Mouse (Mus musculus) testis, adult 10 weeks (tissue): ENCODE data around the gene Gm10190. TPM values are rescaled to one million over a fixed set of nuclear protein-coding genes. Genes with fewer than 3 reads are reported as not detected.

Experiments
- polyA plus RNA-seq: library from polyadenylated mRNA; stranded (reverse); fragments of 350-450 nt; fragmentation: Illumina TruSeq; extraction: RNeasy Lipid Tissue Mini Kit (QIAGEN cat#74804); gene quantifications from one replicate; pipeline ENCODE4 v1.2.3, GENCODE M21; 2014; ENCODE audit warnings: low read depth, low replicate concordance

Gm10190 gene
- polyA plus RNA-seq = not detected

DNA sequence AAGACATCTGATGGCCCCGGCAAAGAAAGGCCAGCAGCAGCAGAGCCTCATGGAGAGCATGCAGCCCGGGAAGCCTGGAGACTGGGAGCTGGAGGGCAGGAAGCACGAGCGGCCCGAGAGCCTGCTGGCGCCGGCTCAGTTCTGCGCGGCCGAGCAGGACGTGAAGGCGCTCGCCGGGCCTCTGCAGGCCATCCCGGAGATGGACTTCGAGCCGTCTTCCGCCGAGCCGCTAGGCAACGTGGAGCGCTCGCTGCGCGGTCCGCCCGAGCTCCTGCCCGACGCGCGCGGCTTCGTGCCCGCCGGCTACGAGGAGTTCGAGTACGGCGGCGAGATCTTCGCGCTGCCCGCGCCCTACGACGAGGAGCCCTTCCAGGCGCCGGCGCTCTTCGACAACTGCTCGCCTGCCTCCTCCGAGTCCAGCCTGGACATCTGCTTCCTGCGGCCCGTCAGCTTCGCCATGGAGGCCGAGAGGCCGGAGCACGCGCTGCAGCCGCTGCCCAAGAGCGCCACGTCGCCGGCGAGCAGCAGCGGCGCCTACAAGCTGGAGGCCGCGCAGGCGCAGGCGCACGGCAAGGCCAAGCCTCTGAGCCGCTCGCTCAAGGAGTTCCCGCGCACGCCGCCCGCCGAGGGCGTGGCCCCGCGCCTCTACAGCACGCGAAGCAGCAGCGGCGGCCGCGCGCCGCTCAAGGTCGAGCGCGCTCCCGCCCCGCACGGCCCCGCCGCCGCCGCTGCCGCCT lies at the start of gene Gm10190:
Gene Gm10190, minus strand, starts transcription at position 553 of the 737 bp plus-strand sequence.

Other genes with a start within 250 kb of the Gm10190 start
- 25.0 TPM for gene Galm, start 246.1 kb downstream of the Gm10190 start, polyA plus RNA-seq
- 144 TPM for gene Srsf7, start 166.2 kb downstream of the Gm10190 start, polyA plus RNA-seq
- 678 TPM for gene Ttc39d, start 166.1 kb downstream of the Gm10190 start, polyA plus RNA-seq
- gene Gemin6, start 149.1 kb downstream of the Gm10190 start, polyA plus RNA-seq = 24.8 TPM
- 381 TPM for gene Morn2, start 83.3 kb downstream of the Gm10190 start, polyA plus RNA-seq
- gene Dhx57, start 83.1 kb downstream of the Gm10190 start, polyA plus RNA-seq = 7.8 TPM
- gene Arhgef33, start 66.1 kb downstream of the Gm10190 start, polyA plus RNA-seq = 47.8 TPM
- 21.0 TPM for gene Sos1, start 106.9 kb upstream of the Gm10190 start, polyA plus RNA-seq
- 42.5 TPM for gene Cdkl4, start 204.3 kb upstream of the Gm10190 start, polyA plus RNA-seq